Mouse (Mus musculus): ENCODE data around the gene Angel2.
"Not testable (repeated sequence)": the region's sequence is repeated elsewhere in the genome, so short reads cannot be mapped to it uniquely, and the experiment has no call there.

The Angel2 gene

DNA sequence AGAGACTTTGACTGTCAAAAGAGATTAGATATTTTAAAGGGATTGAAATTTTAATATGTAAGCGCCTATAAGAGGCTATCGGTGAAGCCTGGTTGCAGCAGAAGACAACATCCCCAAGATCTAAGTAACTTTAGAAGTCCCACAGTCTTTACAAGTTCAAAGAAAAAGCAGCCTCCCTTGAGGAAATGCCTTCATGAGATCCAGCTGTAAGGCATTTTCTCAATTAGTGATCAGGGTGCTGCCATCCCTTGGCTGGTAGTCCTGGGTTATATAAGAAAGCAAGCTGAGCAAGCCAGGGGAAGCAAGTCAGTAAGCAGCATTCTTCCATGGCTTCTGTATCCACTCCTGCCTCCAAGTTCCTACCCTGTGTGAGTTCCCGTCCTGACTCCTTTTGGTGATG is at the start of gene Angel2:
TSS of gene Angel2 (plus strand) at position 301 of the 400 bp plus-strand sequence.
- DNase-seq (ENCODE audit: low spot score in 2 of 2): not testable (repeated sequence)

DNA sequence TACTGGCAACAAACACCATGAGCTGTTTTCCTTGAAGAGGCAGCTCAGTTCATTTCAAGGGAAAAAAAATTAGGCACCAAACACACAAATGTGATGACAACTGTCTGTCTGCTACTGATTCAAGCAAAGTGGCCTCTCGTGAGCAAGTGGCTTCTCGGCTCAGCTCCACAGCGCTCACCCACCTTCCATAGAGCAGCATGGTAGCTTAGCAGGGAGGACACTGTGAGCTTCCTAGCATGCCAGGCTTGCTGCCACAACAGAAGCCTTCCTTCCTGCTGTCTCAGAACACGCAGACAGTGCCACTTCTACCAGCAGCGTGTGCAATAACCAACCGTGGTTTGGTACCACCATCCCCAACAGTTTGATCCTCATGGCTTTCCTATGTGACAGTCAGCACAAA is 49.2 kb upstream of the Angel2 start:
- no peak for DNase-seq (ENCODE audit: low spot score in 2 of 2)

DNA sequence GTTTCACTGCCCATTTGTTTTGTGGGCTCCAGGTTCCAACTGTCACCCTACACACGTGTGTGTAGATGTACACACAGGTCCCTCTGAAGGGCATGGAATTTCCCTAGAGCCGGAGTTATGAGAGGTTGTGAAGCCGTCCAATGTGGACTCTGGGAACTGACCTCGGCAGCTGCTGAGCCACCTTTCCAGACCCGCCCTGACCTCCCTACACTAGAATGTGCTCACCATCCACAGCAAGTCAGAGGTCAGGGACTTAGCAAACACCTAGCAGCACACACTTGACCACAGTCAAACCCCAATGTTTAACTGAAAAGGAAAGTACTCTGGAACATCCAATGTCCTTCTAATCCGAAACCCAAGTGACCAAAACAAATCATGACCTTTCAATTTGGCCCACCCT is 44.3 kb upstream of the Angel2 start:
- no peak for DNase-seq (ENCODE audit: low spot score in 2 of 2)

DNA sequence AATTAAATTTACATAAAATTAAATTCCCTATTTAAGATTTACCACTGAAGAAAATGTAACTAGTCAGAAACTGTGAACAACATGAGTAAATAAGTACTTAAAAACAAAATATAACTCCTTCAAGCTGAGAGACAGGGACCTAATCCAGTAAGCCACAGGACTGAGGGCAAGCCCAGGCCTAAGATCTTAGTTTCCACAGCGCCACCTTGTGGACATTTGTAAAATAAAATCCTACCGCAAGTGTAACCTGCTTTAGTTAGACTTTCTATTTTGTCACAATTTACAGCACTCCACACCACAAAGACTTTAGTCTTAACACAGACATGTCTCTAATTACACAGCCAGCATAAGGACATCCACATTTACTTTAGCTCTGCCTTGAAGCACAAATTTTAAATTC is 43.5 kb upstream of the Angel2 start:
- no peak for DNase-seq (ENCODE audit: low spot score in 2 of 2)

DNA sequence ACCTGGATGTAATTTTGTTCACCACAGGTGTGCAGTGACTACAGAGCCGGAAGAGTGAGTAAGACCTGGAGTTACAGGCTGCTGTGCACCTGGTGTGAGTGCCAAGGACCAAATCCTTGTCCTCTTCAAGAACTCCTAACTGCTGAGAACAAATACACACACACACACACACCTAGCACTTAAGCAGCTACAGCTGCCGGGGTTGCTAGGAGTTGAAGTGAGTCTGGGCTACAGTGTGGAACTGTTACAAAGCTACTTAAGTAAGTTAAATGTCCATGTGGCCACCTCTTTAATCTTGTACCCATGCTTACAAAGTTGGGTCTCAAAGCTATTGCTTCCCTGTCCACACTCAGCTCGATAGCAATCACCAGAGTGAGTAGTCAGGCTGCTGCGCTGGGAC is 38.9 kb upstream of the Angel2 start:
- DNase-seq (ENCODE audit: low spot score in 2 of 2): no peak

DNA sequence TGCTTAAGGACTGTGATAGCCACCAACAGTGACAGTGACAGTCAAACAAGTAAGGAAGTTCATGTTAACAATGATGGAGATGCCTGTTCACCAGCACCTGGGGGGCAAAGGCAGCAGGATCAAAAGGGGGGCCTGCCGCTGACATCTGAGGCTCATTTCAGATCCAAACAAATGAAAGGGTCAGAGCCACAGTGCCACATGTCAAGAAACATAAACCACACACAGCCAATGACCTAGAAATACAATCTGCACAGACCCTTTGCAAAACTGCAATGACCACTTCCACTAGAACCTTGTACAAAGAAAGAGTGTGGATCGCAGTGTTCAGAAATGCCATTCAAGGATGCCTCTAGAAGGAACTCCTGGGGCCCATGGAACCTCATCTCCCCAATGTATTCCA is 36.9 kb upstream of the Angel2 start:
- DNase-seq (ENCODE audit: low spot score in 2 of 2): no peak

DNA sequence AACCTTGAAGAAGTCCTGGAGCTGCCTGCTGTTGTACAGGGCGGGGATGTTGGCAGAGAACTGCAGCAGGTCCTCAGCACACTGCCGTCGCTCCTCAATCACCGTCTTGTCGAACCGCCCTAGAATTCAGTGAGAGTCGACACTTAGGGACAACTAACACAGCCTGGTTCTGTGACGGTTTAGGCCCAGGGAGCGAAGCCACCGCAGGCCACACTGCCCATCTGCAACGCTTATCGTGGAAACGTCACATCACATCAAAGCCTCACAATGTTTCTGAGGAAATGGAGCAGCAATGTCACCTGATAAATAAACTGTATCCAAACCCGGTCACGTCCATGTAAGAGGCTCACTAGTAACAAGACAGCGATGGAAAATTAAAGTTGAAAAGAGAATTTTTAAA is 36.3 kb upstream of the Angel2 start:
- DNase-seq (ENCODE audit: low spot score in 2 of 2): no peak

DNA sequence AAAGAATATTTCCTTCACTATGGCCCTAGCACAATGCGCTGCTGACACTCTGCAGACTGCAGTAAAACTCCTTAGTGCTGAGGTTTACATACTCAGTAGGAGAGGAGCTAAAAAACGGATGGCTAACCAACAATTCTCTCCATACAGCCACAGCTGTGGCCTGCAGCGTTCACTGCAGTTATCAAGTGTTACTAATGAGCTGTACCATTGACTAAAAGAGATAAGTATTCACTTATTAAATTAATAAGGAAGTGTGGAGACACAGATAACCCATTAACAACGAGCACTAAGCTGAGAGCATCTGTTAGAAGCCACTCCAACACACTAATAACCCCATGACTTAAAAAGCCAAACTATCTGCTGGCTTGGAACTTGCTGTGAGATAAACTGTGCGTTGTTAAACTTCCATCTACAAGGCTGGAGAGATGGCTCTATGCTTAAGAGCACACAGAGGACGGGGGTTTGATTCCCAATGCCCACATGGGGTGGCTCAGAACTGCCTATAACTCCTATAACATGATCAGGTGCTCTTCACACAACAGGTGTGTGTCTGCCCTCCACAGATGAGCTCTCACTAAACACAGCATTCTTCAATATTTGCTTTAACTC is 31.2 kb upstream of the Angel2 start:
- DNase-seq (ENCODE audit: low spot score in 2 of 2): no peak

DNA sequence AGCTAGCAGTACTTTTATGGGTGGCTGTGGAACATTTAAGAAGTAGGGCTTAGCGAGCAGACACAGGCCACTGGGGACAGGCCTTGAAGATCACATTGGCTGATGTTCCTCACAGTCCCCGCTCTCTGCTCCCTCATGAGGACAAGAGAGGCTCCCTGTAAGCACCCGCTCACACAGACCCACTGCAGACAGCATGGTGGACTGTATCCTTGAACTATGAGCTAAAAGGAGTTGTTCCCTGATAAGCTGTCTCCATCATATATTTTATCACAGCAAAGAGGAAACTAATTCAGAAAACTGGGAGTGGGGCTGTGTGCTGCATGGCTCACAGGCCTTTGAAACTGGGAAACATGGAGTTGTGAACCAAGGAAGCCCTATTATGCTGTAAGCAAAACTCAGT is 26.7 kb upstream of the Angel2 start:
- DNase-seq (ENCODE audit: low spot score in 2 of 2): no peak

DNA sequence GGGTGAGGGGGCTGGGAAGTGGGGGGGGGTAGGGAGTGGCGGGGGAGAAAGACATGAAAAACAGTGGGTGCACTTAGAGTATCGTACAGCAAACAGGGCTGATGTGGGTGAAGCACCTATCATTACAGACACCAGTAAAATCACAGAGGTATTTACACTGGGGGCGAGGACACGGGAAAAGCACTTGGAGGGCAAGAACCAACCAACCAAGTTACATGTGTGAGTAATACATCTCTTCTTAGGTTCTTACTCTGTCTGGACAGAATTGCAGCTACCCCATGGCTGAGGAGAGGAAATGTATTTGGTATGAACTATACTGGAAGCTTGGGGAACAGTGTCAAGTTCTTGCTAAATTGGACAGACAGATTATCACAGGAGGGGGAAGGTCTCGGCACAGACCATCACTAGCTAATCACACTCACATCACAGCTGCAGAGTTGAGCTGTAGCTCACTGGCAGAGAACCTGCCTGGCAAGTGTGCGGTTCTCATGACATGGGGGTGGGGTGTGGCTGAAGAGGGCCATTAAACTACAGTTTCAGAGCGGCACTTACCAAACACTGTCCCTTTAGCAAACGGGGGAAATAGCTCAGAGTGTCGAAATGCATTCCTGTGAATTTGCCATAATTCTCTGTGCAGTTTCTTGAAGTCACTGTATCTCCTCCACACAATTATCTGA is 25.9 kb upstream of the Angel2 start:
- no peak for DNase-seq (ENCODE audit: low spot score in 2 of 2)

DNA sequence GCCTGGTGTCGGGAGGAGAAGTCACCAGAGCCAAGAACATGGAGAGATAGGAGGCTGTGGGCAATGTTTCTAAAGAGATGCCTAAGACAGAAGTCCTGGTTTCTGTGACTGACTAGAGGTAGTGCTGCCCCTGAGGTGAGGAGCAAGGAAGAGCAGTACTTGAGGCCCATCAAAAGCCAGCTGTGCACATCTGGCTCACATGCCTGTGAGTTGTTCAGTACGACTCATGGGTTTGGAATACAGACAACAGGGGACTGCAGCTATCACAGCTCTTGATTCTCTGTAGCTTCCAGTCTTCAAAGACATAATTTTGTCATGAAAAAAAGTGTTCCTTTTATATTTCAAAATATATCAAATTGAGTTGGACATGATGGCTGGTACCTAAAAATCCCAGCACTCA is 23.8 kb upstream of the Angel2 start:
- DNase-seq (ENCODE audit: low spot score in 2 of 2): no peak

DNA sequence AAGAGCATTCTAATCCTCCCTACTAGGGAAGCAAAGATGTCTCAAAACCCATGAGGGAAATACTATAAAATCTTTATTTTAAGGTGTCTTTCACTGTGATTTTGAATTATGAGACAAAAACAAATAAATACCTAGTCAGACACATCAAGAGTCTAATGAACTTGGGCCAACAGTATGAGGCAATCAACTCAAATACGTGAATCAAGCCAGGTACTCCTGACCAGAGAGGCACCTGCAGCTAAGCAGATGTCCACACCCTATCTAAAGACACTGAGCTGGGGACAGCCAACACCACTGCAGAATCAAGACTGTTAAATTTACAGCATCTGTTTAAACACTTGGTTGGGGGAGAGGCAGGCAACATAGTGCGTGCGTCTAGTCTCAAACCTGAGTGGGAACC is 20.8 kb upstream of the Angel2 start:
- no peak for DNase-seq (ENCODE audit: low spot score in 2 of 2)

DNA sequence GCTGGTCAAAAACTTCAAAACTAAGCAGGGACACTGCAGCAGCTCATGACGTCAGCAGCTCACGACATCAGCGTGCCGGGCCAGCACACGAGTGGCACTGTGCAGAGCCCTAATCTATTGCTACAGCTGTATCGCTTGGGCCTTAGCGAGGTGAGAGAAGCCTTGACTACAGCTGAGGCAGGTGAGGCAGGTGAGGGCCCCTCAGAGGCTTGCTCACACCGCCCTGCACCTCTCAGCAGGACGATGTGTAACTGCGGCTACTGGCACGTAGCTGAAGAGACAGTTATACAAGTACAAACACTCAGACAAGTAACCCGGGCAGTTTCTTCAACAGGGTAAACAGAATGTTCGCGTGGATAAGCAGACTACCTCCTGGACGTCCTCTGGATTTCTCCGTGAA is 20.2 kb upstream of the Angel2 start:
- no peak for DNase-seq (ENCODE audit: low spot score in 2 of 2)

DNA sequence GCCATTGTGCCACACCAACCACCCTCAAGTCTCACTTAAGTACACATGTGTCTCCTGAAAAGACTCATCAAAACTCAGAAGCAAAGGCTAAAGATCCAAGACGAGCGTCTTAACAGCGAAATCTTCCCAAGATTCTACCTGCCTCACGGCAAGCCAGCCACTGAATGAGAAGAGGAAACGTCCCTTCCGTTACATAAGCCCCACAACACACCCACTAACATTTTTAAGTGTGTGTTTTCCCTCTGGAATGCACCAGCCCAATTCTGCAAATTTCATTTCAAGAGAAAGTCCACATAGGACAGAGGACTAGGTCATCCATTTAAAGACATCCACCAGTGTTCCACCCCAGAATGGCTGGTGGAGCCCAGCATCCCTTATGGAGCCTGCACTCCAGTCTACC is 14.1 kb upstream of the Angel2 start:
- DNase-seq (ENCODE audit: low spot score in 2 of 2): no peak

DNA sequence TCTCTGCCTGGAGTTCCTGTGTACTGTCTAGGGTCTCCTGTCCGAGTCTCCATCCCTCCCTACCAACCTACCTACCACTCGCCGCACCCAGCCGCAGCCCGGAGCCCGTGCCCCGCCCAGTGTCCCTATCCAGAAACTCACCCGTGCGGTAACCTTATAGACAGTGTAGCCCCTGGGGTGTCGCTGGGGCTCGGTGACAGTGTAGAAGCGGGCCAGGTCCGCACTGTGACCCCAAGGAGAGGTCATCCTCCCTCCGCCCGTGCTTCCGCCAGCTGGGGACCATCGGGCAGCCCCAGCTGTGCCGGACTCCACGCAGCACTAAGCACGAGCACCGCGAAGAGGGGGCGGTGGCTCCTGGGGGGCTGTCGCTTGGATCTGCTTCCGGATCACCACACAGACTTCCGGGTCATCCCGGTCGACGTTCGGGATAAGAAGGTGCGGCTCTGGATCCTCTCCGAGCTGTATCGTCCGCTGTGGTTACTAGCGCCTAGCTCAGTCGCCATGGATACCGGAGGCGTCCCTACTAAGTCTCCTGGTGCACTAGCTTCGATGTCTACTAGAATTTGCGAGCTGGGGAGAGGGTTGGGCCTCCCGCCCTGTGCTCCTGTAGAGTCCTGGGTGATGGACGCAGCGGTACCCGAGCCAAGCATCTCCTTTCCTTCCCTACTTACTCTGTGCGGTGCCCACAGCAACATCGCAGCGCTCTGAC is 13.3 kb upstream of the Angel2 start, which contains the start of gene Rps6kc1:
TSS of gene Rps6kc1 (minus strand) at position 356 of the 709 bp plus-strand sequence.
- DNase-seq (ENCODE audit: low spot score in 2 of 2): peak; percentile 81 to 82

DNA sequence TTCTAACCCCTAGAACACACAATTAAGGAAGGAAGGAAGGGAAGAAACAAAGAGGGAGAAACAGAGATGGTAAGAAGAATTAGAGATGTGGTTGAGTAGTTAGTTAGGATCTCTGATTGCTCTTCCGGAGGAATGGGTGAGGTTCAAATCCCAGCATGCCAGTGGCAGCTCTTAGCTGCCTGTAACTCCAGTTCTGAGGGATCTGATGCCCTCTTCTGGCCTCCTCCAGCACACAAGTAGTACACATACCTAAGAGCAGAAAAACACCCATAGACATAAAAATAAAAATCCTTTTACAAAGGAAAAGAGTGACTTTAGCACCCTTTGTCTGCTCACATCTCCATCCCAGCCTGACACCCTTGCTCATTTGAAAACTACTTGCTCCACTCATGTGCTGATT is 12.3 kb upstream of the Angel2 start:
- DNase-seq (ENCODE audit: low spot score in 2 of 2): no peak

DNA sequence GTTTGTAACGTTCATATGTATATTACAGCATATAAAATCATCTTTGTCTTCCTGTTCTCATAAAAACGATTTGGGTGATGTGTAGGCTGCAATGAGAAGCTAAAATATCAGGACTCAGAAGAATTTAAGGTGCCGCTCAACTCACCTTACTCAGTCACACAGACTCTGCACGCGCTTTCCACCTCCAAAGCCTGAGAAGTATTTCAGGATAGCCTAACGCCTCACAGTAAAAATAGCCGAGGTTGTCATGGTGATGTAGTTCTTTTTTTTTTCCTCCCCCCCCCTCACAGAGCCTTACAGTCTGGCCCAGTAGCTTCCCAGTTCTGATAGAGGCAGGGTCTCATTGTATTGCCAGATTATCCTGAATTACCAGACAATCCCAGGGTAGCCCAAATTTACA is 6.0 kb upstream of the Angel2 start:
- peak in 1 of 2 experiments; percentile 37 for DNase-seq (ENCODE audit: low spot score in 2 of 2)

DNA sequence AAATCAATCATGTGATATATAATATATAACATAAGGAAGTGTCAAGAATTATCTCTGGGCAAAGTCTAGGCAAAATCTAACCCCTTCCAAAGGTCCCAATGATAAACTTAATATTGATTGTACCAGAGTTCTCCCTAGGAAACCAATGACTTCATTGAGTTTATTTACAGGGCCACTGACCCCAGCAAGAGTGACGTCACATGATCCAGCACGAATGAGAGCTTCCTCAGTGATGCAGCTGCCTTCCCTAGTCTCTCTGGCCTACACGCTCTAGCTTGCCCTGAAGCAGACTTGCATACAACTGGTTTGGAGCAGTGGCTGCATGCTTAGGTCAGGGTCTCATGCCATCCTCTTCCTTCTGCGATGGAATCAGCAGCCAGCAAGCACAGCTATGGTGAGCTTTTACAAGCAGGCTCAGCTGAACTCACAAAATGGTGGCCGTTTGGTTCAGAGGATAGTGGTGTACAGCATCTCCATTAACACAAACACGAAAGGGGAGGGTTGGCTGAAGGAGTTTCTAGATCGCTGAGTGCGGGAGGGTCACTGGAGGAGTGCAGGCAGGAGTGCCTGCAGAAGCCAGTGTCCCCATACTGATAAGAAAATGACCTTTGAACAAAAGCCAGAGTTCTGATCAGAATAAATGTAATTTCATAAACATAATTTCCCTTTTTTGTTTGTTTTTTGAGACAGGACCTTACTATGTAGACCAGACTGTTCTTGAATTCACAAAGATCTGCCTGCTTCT is 5.0 kb upstream of the Angel2 start:
- no peak for DNase-seq (ENCODE audit: low spot score in 2 of 2)

DNA sequence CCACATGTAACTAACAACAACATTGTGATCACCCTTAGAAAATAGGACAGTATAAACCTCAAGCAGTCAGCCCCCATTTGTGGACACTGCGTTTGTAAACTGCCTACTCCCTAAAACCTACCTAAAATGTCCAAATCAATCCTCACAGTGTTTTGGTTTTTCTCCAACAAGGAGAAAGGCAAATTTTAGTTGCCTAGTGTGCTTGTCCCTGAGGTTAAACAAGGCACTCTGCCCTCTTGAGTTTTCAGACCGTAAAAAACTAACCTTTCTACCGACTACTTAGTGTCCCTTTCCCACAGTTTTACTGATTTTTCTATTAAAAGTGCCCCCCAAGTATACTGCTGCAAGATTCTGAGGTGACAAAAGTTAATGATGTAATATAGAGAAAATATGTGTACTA is 2.4 kb downstream of the Angel2 start:
- DNase-seq (ENCODE audit: low spot score in 2 of 2): no peak

DNA sequence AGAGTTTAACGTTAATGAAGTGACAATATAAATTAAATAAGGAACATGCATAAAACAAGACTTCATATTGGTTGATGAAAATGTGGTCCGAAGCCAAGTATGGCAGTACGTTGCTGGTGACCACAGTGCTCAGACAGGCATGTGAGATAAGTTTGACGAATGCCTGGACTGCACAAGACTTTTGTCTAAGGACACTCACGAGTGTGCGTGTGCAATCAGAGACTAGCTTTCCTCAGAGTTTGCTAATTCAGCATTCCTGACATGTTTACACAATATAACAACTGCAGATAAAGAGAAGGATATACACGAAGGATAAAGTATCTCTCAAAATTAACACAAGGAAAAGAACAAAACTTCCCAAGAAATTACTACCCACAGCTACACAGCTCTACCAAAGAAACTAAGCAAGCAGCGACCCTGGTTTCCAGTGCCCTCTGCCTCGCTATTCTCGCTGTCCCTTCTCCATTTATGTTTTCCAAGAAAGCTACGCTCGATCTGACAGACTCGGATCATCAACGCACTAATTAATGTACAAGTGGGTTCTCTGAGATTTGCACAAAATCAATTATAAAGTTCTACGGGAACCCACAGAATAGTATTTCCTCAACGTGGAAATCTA is 2.9 kb downstream of the Angel2 start:
- DNase-seq (ENCODE audit: low spot score in 2 of 2): no peak

DNA sequence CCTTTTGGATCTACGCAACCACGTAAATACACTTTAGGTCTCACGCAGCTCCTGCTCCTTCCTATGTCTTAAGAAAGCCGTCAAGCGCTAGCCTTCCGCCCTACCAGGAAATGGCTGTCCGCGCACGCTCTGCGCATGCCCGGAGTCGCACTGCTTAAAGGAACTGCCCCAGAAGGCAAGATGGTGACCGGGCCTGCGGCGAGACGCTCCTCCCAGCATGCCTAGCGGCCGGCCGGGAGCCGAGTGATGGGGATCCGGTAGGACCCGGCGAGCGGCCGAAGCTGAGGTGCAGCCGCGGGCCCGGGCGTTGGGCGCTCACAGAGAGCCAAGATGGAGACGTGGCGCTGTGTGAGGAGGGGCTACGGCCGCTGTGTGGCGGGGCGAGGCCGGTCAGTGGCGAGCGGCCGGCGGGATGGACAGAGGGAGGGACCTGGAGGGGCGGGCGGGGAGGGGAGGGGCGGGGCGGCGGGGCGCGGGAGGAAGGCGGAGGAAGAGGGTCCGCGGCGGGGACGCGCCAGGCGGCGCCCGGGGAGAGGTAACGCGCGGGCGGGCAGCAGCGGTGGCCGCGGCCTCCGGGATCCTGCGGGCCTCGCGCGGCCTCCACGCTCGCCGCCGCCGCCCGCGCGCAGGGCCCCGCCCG is 3.6 kb downstream of the Angel2 start:
- peak; percentile 92 to 95 for DNase-seq (ENCODE audit: low spot score in 2 of 2)
